Mouse (Mus musculus): ENCODE results near the gene Abtb1. TPM values are rescaled to one million over a fixed set of nuclear protein-coding genes. Genes with fewer than 3 reads are reported as not detected.

The Abtb1 gene
- polyA plus RNA-seq, 1 experiment from 2014 or later: 31.6 TPM

DNA sequence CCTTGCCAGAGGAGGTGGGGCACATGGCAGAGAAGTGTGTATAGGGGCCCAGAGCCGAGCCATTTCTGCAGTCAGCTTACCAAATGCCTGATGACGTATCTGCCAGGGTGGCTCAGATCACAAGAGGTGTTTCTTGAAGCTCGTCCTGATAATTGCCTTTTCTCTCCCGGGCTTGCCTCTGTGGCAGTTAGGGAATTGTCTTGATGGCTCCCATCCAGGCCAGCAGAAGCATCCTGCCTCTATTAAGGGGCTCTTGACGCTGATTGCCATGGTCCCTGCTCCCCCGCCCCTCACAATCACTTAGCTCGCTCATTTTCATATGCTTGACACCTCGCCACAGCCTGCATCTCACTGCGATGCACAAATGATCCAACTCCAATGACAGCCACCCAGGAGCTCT lies 50.5 kb downstream of the Abtb1 start:
- H3K4me3 ChIP-seq (ENCODE audit: low read length): no peak overlapping the region
- H3K4me2 ChIP-seq (ENCODE audit: low read depth, low read length): no peak overlapping the region
- 35% methylated on average over 9 of the region's 9 CpGs for WGBS
- no peak overlapping the region for H3K9ac ChIP-seq (ENCODE audit: low read length)
- no peaks in the 10 kb centered on the region for H3K36me3 ChIP-seq (ENCODE audit: control insufficient read depth, insufficient read depth)
- ATAC-seq (replicated peaks; ENCODE audit: extremely low read depth, insufficient read depth, low FRiP score): no peak
- H3K27ac ChIP-seq (ENCODE audit: low read length): no peak overlapping the region
- no peaks in the 10 kb centered on the region for H3K27me3 ChIP-seq (ENCODE audit: control insufficient read depth, insufficient read depth, low read length)
- H3K9me3 ChIP-seq (replicated peaks; ENCODE audit: control insufficient read depth, low read length): no peaks in the 10 kb centered on the region
- H3K4me1 ChIP-seq (ENCODE audit: control insufficient read depth, insufficient read depth, low read length): peaks cover 29% of the 10 kb centered on the region

DNA sequence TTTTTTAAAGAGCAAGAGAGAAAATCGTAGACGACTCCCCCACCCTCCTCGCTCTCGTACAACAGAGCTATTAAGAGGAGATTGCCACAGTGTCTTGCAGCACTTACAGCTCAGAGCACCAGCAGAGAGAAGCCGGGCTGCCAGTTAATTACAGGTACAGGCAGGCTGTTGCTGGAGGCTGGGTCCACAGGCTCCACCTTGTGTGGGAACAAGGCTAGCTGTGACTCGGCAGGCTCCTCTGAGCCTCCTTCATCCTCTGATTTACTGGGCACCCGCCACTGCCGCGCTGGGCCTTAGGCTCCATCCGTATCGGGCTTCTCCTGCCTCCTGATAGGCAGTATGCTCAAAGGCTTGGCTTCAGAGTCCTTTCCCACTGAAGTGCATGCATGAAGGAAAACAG lies 53.6 kb downstream of the Abtb1 start:
- no peaks in the 10 kb centered on the region for H3K36me3 ChIP-seq (ENCODE audit: control insufficient read depth, insufficient read depth)
- no peak overlapping the region for H3K9ac ChIP-seq (ENCODE audit: low read length)
- peaks cover 58% of the 10 kb centered on the region for H3K4me1 ChIP-seq (ENCODE audit: control insufficient read depth, insufficient read depth, low read length)
- 74% methylated on average over 11 of the region's 11 CpGs for WGBS
- no peak for ATAC-seq (replicated peaks; ENCODE audit: extremely low read depth, insufficient read depth, low FRiP score)
- no peaks in the 10 kb centered on the region for H3K9me3 ChIP-seq (replicated peaks; ENCODE audit: control insufficient read depth, low read length)
- no peak overlapping the region for H3K27ac ChIP-seq (ENCODE audit: low read length)
- no peaks in the 10 kb centered on the region for H3K27me3 ChIP-seq (ENCODE audit: control insufficient read depth, insufficient read depth, low read length)
- H3K4me3 ChIP-seq (ENCODE audit: low read length): no peak overlapping the region
- no peak overlapping the region for H3K4me2 ChIP-seq (ENCODE audit: low read depth, low read length)

DNA sequence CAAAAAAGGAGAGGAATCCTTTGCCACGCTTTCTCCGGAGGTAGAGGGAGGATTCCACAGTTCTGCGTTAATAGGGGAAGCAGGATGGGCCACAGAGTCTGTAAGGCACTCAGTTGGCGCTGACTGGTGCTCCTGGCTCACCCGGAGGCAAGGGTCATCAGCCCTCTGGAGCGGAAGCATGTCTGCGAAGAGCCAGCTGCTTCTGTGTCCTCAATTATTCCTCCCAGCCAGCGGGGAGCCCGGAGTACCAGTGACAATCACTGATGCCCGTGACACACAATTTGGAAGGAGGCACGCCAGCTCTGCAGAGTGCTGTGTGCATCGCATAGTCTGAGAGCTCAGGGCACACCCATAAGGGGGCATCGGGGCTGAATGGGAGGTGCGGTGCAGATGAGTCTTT lies 54.3 kb downstream of the Abtb1 start:
- Histone ChIP-seq H3K9ac (ENCODE audit: low read length) (no peak overlapping the region), H3K4me2 (ENCODE audit: low read depth, low read length) (no peak overlapping the region), H3K4me3 (ENCODE audit: low read length) (no peak overlapping the region), H3K9me3 (replicated peaks; ENCODE audit: control insufficient read depth, low read length) (no peaks in the 10 kb centered on the region), H3K4me1 (ENCODE audit: control insufficient read depth, insufficient read depth, low read length) (peaks cover 61% of the 10 kb centered on the region), H3K27me3 (ENCODE audit: control insufficient read depth, insufficient read depth, low read length) (no peaks in the 10 kb centered on the region), H3K27ac (ENCODE audit: low read length) (no peak overlapping the region; the same call in 1 of the 2 replicates), H3K36me3 (ENCODE audit: control insufficient read depth, insufficient read depth) (no peaks in the 10 kb centered on the region)
- 56% methylated on average over 14 of the region's 14 CpGs for WGBS
- no peak for ATAC-seq (replicated peaks; ENCODE audit: extremely low read depth, insufficient read depth, low FRiP score)

DNA sequence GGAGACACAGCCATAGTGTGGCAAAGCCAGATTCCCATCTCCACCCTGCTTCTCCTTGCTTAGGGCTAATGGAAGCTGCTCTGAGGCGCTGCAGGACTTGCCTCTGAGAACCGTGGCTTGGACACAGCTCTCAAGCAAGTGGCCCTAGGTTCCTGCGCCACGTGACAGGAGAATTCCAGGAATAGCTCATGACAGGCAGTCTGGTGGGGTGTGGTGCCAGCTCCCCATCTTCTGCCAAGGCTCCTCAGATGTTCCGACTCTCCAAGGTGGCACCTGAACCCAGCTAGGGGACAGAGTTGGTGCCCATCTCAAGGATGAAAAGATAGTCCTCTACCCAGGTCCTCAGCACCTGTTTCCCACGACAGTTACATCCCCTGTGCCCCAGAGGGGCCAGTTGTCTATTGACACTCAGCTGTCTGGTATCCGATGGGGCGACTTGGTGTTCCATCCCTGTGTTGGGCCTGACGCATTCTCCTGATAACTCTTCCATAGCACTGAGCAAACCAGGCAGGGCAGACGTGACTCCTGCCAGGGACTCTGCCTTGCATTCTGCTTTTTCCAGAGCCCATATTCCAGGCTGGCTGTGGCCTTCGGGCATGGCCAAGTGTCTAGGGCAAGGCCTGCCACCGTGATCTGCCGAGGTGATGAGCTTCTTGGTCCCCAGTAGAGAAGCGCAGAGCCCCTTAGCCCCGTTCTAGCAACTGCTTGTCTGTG lies 54.9 kb downstream of the Abtb1 start:
- Histone ChIP-seq H3K27ac (ENCODE audit: low read length) (peak overlapping the region; percentile 54), H3K27me3 (ENCODE audit: control insufficient read depth, insufficient read depth, low read length) (no peaks in the 10 kb centered on the region), H3K4me2 (ENCODE audit: low read depth, low read length) (no peak overlapping the region), H3K4me3 (ENCODE audit: low read length) (no peak overlapping the region), H3K4me1 (ENCODE audit: control insufficient read depth, insufficient read depth, low read length) (peaks cover 60% of the 10 kb centered on the region), H3K36me3 (ENCODE audit: control insufficient read depth, insufficient read depth) (no peaks in the 10 kb centered on the region), H3K9ac (ENCODE audit: low read length) (0 out of 2 replicates have a peak overlapping the region, but pooled peaks have one; percentile 16), H3K9me3 (replicated peaks; ENCODE audit: control insufficient read depth, low read length) (no peaks in the 10 kb centered on the region)
- no peak for ATAC-seq (replicated peaks; ENCODE audit: extremely low read depth, insufficient read depth, low FRiP score)
- WGBS: 65% methylated on average over 15 of the region's 15 CpGs

Other genes starting within 250 kb of the Abtb1 start
- gene Kbtbd12, start 204.0 kb downstream of the Abtb1 start, polyA plus RNA-seq (2015; fragmentation: Nextera tagmentation; extraction: Ambion mirVana): 30.9 and 39.1 TPM in 2 replicates
- 54.0 and 65.2 TPM in 2 replicates for gene Mgll, start 117.6 kb downstream of the Abtb1 start, polyA plus RNA-seq (2015; fragmentation: Nextera tagmentation; extraction: Ambion mirVana)
- 43.7 and 45.0 TPM in 2 replicates for gene Podxl2, start 33.1 kb upstream of the Abtb1 start, polyA plus RNA-seq (2015; fragmentation: Nextera tagmentation; extraction: Ambion mirVana)
- gene Mcm2, start 56.8 kb upstream of the Abtb1 start, polyA plus RNA-seq (2015; fragmentation: Nextera tagmentation; extraction: Ambion mirVana): 88.3 and 94.7 TPM in 2 replicates
- 54.9 and 58.0 TPM in 2 replicates for gene Tpra1, start 60.3 kb upstream of the Abtb1 start, polyA plus RNA-seq (2015; fragmentation: Nextera tagmentation; extraction: Ambion mirVana)